Mouse (Mus musculus) megakaryocyte, embryonic 14.5 days (primary cell): Measurements from ENCODE around the gene Sema5a. TPM values are rescaled to one million over a fixed set of nuclear protein-coding genes. Genes with fewer than 3 reads are reported as not detected.

Source experiments
- H3K27me3 ChIP-seq: replicated peaks from 2 replicates; pipeline ENCODE3; 2012; ENCODE audit warnings: inconsistent platforms
- H3K36me3 ChIP-seq: replicated peaks from 2 replicates; pipeline ENCODE3; 2012; ENCODE audit warnings: low read length, inconsistent platforms, mixed read lengths
- H3K4me1 ChIP-seq: 2 replicates; pipeline ENCODE4 v1.6.1; 2012; ENCODE audit warnings: inconsistent platforms
- H3K4me3 ChIP-seq: replicated peaks from 2 replicates; pipeline ENCODE3; 2012; ENCODE audit warnings: moderate library complexity, mild to moderate bottlenecking, inconsistent platforms
- H3K9me3 ChIP-seq: 2 replicates; pipeline ENCODE4 v1.6.1; 2012; ENCODE audit warnings: inconsistent platforms
- FLI1 ChIP-seq: IDR thresholded peaks from 2 replicates; pipeline ENCODE4 v1.6.1; 2012; ENCODE audit warnings: low read length, inconsistent platforms, mixed read lengths
- GATA1 ChIP-seq: IDR thresholded peaks from 3 replicates; pipeline ENCODE4 v1.6.1; 2012; ENCODE audit warnings: mixed read lengths, low read length, inconsistent platforms, borderline replicate concordance
- polyA plus RNA-seq: library from polyadenylated mRNA; stranded (reverse); fragments of >175 nt; gene quantifications from 2 replicates; pipeline ENCODE4 v1.2.3, GENCODE M21; 2012; ENCODE audit warnings: low replicate concordance; ENCODE audit not compliant: insufficient read depth

Sema5a gene
- polyA plus RNA-seq, 1 experiment, result not detected

GRCm38 (mm10) chr15:32380311-32380710 is 135.7 kb downstream of the Sema5a start:
- TF ChIP-seq FLI1 (no peak), GATA1 (no peak)
- H3K36me3 ChIP-seq, result no peaks in the 10 kb centered on the region
- no peaks in the 10 kb centered on the region for H3K4me1 ChIP-seq
- H3K27me3 ChIP-seq, result no peaks in the 10 kb centered on the region
- H3K4me3 ChIP-seq, result no peak overlapping the region
- H3K9me3 ChIP-seq, result no peaks in the 10 kb centered on the region

GRCm38 (mm10) chr15:32382930-32383481 is 138.4 kb downstream of the Sema5a start:
- H3K4me3 ChIP-seq, result no peak overlapping the region
- H3K36me3 ChIP-seq, result no peaks in the 10 kb centered on the region
- H3K27me3 ChIP-seq, result no peaks in the 10 kb centered on the region
- TF ChIP-seq GATA1, result no peak
- no peak for TF ChIP-seq FLI1
- no peaks in the 10 kb centered on the region for H3K9me3 ChIP-seq
- no peaks in the 10 kb centered on the region for H3K4me1 ChIP-seq

GRCm38 (mm10) chr15:32396241-32396890 is 151.8 kb downstream of the Sema5a start:
- H3K4me3 ChIP-seq, result no peak overlapping the region
- no peaks in the 10 kb centered on the region for H3K27me3 ChIP-seq
- TF ChIP-seq FLI1, result no peak
- no peak for TF ChIP-seq GATA1
- H3K9me3 ChIP-seq, result no peaks in the 10 kb centered on the region
- no peaks in the 10 kb centered on the region for H3K4me1 ChIP-seq
- no peaks in the 10 kb centered on the region for H3K36me3 ChIP-seq

DNA sequence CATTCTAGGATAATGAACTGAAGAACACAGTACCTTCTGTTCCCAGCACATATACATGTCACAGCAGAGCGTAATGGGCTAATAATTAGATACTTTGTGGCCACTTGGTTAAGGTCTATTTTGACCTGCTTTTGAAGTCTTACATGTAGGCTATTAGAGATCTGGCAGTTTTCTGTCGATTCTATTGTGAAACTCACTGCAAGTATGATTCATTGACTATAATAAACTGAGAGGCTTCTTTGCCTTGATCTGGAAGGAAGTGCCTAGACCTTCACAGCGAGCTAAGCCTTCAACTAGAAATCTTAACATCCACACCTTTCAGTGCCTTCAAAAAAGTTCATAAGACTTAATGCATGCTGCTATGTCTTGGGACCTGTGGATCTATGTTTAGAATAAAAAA is 152.5 kb downstream of the Sema5a start:
- Histone ChIP-seq H3K9me3 (no peaks in the 10 kb centered on the region), H3K4me3 (no peak overlapping the region), H3K36me3 (no peaks in the 10 kb centered on the region), H3K27me3 (no peaks in the 10 kb centered on the region), H3K4me1 (no peaks in the 10 kb centered on the region)
- TF ChIP-seq GATA1 (no peak), FLI1 (no peak)

DNA sequence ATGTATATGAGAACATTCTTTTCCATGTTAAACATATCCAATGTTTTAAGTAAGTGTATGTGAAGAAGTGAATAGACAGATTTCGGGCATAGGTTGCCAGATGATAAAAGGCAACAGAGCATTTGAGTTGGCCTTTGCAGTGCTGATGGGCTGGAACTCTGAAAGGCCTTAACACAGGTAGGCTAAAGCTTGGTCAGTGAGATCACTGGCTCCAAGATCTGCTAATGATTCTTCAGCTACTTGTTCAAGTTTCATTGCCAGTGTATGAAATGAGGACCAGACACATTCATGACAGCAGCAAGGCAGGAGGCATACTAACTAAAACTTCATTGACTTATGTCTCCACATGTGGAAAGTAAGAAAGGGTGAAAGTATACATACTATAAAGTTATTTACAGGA is 154.1 kb downstream of the Sema5a start:
- peaks cover 4% of the 10 kb centered on the region; the same call in 1 of the 2 replicates for H3K9me3 ChIP-seq
- H3K27me3 ChIP-seq, result no peaks in the 10 kb centered on the region
- TF ChIP-seq FLI1 (no peak), GATA1 (no peak)
- H3K4me1 ChIP-seq, result no peaks in the 10 kb centered on the region
- no peaks in the 10 kb centered on the region for H3K36me3 ChIP-seq
- no peak overlapping the region for H3K4me3 ChIP-seq

DNA sequence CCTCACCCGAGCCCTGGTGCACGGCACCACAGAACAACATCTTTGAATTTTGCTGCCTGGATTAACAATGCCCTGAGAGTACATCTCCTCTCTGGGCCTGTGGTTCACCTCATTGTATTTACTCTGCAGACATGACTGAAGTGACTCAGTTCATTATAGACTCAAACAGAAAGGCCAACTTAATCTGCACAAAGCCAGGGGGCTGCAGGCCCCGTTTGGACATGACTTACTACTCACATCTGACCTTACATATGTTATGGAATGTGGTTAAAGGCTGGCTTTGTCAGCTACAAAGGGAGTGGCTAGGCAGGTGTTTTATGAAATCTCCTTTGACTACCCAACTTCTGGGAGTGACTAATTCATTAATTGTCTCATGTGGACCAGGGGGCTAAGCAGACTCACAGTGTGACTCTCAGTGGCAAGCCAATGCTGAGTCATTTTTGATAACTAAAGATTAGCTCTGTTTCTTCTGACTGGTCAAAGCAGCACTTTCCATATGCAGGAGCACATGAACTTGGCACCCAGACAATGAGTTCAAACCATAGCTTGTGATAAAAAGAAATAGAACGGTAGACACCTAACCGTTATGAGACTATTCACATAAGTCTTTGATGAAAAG is 157.4 kb downstream of the Sema5a start:
- no peak for TF ChIP-seq GATA1
- TF ChIP-seq FLI1, result no peak
- peaks cover 9% of the 10 kb centered on the region; the same call in 1 of the 2 replicates for H3K9me3 ChIP-seq
- H3K36me3 ChIP-seq, result no peaks in the 10 kb centered on the region
- H3K27me3 ChIP-seq, result no peaks in the 10 kb centered on the region
- H3K4me3 ChIP-seq, result no peak overlapping the region
- no peaks in the 10 kb centered on the region for H3K4me1 ChIP-seq

- Histone ChIP-seq H3K4me1 (no peaks in the 10 kb centered on the region), H3K27me3 (no peaks in the 10 kb centered on the region), H3K36me3 (no peaks in the 10 kb centered on the region), H3K4me3 (no peak overlapping the region), H3K9me3 (peaks cover 9% of the 10 kb centered on the region; the same call in 1 of the 2 replicates)
- TF ChIP-seq FLI1 (no peak), GATA1 (no peak)
These were observed 158.7 kb downstream of the Sema5a start for GRCm38 (mm10) chr15:32403321-32403720.

GRCm38 (mm10) chr15:32406436-32406835 is 161.8 kb downstream of the Sema5a start:
- no peak overlapping the region for H3K4me3 ChIP-seq
- TF ChIP-seq FLI1, result no peak
- TF ChIP-seq GATA1, result no peak
- H3K36me3 ChIP-seq, result no peaks in the 10 kb centered on the region
- H3K4me1 ChIP-seq, result no peaks in the 10 kb centered on the region
- peaks cover 9% of the 10 kb centered on the region; the same call in 1 of the 2 replicates for H3K9me3 ChIP-seq
- H3K27me3 ChIP-seq, result no peaks in the 10 kb centered on the region

DNA sequence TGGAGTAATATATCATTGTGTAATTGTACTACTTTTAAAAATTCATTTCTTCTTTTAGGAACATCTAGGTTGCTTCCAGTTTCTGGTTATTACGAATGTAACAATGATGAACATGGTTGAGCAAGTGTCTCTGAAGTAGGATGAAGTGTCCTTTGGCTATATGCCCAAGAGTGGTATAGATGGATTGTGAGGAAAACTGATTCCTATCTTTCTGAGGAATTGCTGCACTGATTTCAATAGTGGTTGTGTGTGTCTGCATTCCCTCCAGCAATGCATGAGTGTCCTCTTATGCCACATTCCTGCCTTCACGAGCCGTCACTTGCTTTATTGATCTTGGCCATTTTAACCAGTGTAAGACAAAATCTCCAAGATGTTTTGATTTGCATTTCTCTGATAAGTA is 163.2 kb downstream of the Sema5a start:
- TF ChIP-seq FLI1, result no peak
- TF ChIP-seq GATA1, result no peak
- no peak overlapping the region for H3K4me3 ChIP-seq
- H3K4me1 ChIP-seq, result no peaks in the 10 kb centered on the region
- peaks cover 8% of the 10 kb centered on the region; the same call in 1 of the 2 replicates for H3K9me3 ChIP-seq
- no peaks in the 10 kb centered on the region for H3K36me3 ChIP-seq
- no peaks in the 10 kb centered on the region for H3K27me3 ChIP-seq

DNA sequence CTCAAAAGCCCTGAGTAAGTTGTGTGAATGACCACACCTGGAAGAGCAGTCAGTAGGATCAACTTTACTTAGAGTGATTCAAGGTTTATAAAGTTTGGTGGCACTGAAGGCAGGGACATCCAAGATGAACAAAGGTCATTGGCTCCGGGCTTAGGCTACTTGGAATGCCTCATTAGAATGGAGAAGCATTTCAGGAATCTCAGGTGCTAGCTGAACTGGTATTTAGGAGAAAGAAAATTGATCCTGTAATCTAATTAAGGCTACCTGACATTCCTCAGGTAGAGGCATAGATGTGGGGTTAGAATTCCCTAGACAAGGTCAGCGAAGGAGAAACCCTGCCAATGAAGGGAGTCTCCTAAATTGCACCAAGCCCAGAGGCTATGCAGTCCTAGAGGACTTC is 171.7 kb downstream of the Sema5a start:
- Histone ChIP-seq H3K4me3 (no peak overlapping the region), H3K9me3 (0 out of 2 replicates have a peak, but pooled peaks cover 3% of the 10 kb centered on the region), H3K36me3 (no peaks in the 10 kb centered on the region), H3K4me1 (no peaks in the 10 kb centered on the region), H3K27me3 (no peaks in the 10 kb centered on the region)
- TF ChIP-seq GATA1 (no peak), FLI1 (no peak)
